Mouse (Mus musculus): ENCODE data around the gene Slc25a22. TPM values are rescaled to one million over a fixed set of nuclear protein-coding genes. Genes with fewer than 3 reads are reported as not detected.

The Slc25a22 gene
- total and polyA plus RNA-seq, 2 experiments from 2014 or later: 121 to 148 TPM

DNA sequence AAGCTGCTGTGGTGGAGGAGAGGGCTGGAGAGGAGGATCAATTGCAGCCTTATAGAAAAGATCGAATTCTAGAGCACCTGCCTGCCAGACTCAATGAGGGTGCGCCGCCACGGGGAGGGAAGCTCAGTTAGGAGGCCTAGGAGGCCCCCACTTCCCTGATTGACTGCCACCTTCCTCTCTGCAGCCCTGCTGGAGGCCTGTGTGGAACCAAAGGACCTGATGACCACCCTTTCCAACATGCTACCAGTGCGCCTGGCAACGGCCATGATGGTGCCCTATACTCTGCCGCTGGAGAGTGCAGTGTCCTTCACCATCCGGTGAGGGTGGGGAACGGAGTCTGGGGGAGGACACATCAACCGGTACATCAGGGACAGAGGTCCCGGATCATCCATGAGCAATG is 21.0 kb upstream of the Slc25a22 start:
- H3K27me3 ChIP-seq (ENCODE audit: insufficient read depth, low read length): peaks cover 30% of the 10 kb centered on the region
- peaks cover 11% of the 10 kb centered on the region for H3K4me1 ChIP-seq (ENCODE audit: insufficient read depth, low read length)
- no peak overlapping the region for H3K4me2 ChIP-seq (ENCODE audit: low read depth, low read length, poor library complexity, severe bottlenecking)
- no peak overlapping the region for H3K9ac ChIP-seq (replicated peaks; ENCODE audit: low read length, poor library complexity, severe bottlenecking)
- H3K9me3 ChIP-seq (ENCODE audit: low read length): no peaks in the 10 kb centered on the region
- ATAC-seq (ENCODE audit: low FRiP score): no peak
- 94% methylated on average over 11 of the region's 11 CpGs for WGBS
- H3K27ac ChIP-seq (ENCODE audit: low read depth, low read length): no peak overlapping the region
- H3K4me3 ChIP-seq (ENCODE audit: low read depth, low read length): no peak overlapping the region
- H3K36me3 ChIP-seq (ENCODE audit: insufficient read depth, low read length): peaks cover 28% of the 10 kb centered on the region
- DNase-seq (ENCODE audit: low spot score): no peak
- no peak for TF ChIP-seq CTCF (IDR thresholded peaks at IDR 0.05)

DNA sequence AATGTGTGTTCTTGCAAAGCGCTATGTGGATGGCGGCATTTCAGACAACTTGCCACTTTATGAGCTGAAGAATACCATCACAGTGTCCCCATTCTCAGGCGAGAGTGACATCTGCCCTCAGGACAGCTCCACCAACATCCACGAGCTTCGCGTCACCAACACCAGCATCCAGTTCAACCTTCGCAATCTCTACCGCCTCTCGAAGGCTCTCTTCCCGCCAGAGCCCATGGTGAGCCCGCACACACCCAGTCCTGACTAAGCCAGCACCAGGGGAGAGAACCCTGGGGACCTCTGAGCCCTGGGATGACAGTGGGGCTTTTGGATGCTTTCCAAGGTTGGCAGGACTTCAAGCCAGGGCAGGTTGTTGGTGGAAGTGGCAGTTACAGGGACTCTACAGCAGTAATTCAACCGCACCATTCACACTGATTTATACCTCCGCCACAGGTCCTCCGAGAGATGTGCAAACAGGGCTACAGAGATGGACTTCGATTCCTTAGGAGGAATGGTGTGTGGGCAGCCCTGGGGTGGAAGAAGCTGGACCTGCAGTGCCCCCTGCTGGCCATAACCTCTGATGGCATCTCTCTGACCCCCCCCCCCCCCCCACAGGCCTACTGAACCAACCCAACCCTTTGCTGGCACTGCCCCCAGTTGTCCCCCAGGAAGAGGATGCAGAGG is 20.4 kb upstream of the Slc25a22 start:
- peak; percentile 55 for TF ChIP-seq CTCF (IDR thresholded peaks at IDR 0.05)
- Histone ChIP-seq H3K4me3 (ENCODE audit: low read depth, low read length) (no peak overlapping the region), H3K4me1 (ENCODE audit: insufficient read depth, low read length) (peaks cover 11% of the 10 kb centered on the region), H3K4me2 (ENCODE audit: low read depth, low read length, poor library complexity, severe bottlenecking) (no peak overlapping the region), H3K9me3 (ENCODE audit: low read length) (no peaks in the 10 kb centered on the region), H3K27me3 (ENCODE audit: insufficient read depth, low read length) (peaks cover 24% of the 10 kb centered on the region), H3K27ac (ENCODE audit: low read depth, low read length) (no peak overlapping the region), H3K9ac (replicated peaks; ENCODE audit: low read length, poor library complexity, severe bottlenecking) (no peak overlapping the region), H3K36me3 (ENCODE audit: insufficient read depth, low read length) (peaks cover 28% of the 10 kb centered on the region)
- no peak for ATAC-seq (ENCODE audit: low FRiP score)
- WGBS: 76% methylated on average over 15 of the region's 15 CpGs
- no peak for DNase-seq (ENCODE audit: low spot score)

DNA sequence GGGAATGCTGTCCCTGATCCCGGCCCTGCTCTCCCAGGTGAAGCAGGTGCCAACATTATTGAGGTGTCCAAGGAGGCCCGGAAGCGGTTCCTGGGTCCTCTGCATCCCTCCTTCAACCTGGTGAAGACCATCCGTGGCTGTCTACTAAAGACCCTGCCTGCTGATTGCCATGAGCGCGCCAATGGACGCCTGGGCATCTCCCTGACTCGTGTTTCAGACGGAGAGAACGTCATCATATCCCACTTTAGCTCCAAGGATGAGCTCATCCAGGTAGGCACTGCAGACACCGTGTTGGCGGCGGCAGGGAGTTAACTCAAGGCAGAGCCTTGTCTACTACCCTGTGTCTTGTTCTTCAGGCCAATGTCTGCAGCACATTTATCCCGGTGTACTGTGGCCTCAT is 19.5 kb upstream of the Slc25a22 start:
- peaks cover 11% of the 10 kb centered on the region for H3K4me1 ChIP-seq (ENCODE audit: insufficient read depth, low read length)
- 91% methylated on average over 14 of the region's 14 CpGs for WGBS
- H3K9me3 ChIP-seq (ENCODE audit: low read length): no peaks in the 10 kb centered on the region
- no peak overlapping the region for H3K4me3 ChIP-seq (ENCODE audit: low read depth, low read length)
- DNase-seq (ENCODE audit: low spot score) (no peak), ATAC-seq (ENCODE audit: low FRiP score) (no peak)
- H3K36me3 ChIP-seq (ENCODE audit: insufficient read depth, low read length): peaks cover 29% of the 10 kb centered on the region
- no peak for TF ChIP-seq CTCF (IDR thresholded peaks at IDR 0.05)
- peaks cover 16% of the 10 kb centered on the region for H3K27me3 ChIP-seq (ENCODE audit: insufficient read depth, low read length)
- H3K27ac ChIP-seq (ENCODE audit: low read depth, low read length): no peak overlapping the region
- H3K9ac ChIP-seq (replicated peaks; ENCODE audit: low read length, poor library complexity, severe bottlenecking): no peak overlapping the region
- H3K4me2 ChIP-seq (ENCODE audit: low read depth, low read length, poor library complexity, severe bottlenecking): no peak overlapping the region

DNA sequence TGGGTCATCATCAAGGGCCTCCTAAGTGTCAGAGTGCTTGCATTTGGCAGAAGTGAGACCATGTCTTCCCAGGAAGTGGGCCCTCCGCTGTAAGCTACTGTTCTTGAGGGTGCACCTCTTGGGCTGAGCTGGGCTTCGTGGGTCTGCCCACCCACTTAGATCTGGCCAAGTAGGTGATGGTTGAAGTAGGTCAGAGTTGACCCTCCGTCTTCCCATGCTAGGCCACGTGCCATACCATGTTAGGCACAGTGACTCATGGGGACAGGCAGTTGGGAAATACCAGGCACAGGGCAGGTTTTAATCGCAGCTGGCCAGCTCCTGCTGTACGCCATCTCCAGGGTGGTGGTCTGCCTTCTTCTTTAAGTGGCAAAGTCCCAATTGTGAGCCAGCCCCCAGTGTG is 19.0 kb upstream of the Slc25a22 start:
- peaks cover 34% of the 10 kb centered on the region for H3K36me3 ChIP-seq (ENCODE audit: insufficient read depth, low read length)
- no peak for TF ChIP-seq CTCF (IDR thresholded peaks at IDR 0.05)
- 92% methylated on average over 6 of the region's 6 CpGs for WGBS
- no peak overlapping the region for H3K4me3 ChIP-seq (ENCODE audit: low read depth, low read length)
- H3K27me3 ChIP-seq (ENCODE audit: insufficient read depth, low read length): peaks cover 12% of the 10 kb centered on the region; the same call in 1 of the 2 replicates
- no peak overlapping the region for H3K4me2 ChIP-seq (ENCODE audit: low read depth, low read length, poor library complexity, severe bottlenecking)
- no peak overlapping the region for H3K9ac ChIP-seq (replicated peaks; ENCODE audit: low read length, poor library complexity, severe bottlenecking)
- no peaks in the 10 kb centered on the region for H3K9me3 ChIP-seq (ENCODE audit: low read length)
- H3K27ac ChIP-seq (ENCODE audit: low read depth, low read length): no peak overlapping the region
- H3K4me1 ChIP-seq (ENCODE audit: insufficient read depth, low read length): peaks cover 8% of the 10 kb centered on the region
- no peak for ATAC-seq (ENCODE audit: low FRiP score)
- DNase-seq (ENCODE audit: low spot score): no peak

DNA sequence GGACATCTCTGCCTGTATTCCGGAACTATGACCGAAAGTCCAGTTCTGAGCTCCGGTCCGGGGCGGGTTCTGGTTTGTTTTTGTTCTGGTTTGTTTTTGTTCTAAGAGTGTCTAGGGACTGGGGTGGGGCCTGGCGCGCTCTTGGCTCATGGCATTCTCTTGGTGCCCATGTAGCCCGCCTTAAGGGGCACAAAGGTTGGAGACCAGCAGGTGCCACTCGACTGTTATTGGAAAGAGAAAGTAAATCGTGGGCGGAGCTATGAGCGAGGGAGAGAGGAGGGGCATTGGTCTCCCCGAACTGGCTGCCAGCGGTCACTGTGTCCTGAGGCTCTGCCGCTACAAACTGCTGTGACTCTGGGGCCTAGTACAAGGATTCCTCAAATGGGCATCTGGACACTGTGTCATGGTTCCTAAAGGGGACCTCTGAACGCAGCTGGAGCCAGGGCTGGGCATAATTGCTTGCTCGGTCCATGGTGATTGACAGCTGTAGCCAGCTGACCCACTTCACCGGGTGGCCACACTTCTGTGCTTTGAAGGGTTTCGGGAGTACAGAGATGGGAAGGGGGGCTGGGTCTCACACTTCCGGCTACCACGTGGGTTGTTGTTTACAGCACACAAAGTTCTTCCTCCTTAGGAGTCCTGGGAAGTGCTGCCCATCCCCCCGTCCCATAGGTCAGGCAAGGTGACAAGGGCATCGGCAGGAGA is 18.1 kb upstream of the Slc25a22 start:
- under 1% methylated on average over 23 of the region's 23 CpGs for WGBS
- ATAC-seq (ENCODE audit: low FRiP score) (peak; percentile 25), DNase-seq (ENCODE audit: low spot score) (peak; percentile 68)
- peak overlapping the region; percentile 89 for H3K4me2 ChIP-seq (ENCODE audit: low read depth, low read length, poor library complexity, severe bottlenecking)
- TF ChIP-seq CTCF (IDR thresholded peaks at IDR 0.05): no peak
- no peaks in the 10 kb centered on the region for H3K9me3 ChIP-seq (ENCODE audit: low read length)
- peaks cover 5% of the 10 kb centered on the region; the same call in 1 of the 2 replicates for H3K4me1 ChIP-seq (ENCODE audit: insufficient read depth, low read length)
- peaks cover 3% of the 10 kb centered on the region; the same call in 1 of the 2 replicates for H3K27me3 ChIP-seq (ENCODE audit: insufficient read depth, low read length)
- peak overlapping the region; percentile 74 for H3K4me3 ChIP-seq (ENCODE audit: low read depth, low read length)
- peak overlapping the region; percentile 76 for H3K27ac ChIP-seq (ENCODE audit: low read depth, low read length)
- peaks cover 37% of the 10 kb centered on the region for H3K36me3 ChIP-seq (ENCODE audit: insufficient read depth, low read length)
- H3K9ac ChIP-seq (replicated peaks; ENCODE audit: low read length, poor library complexity, severe bottlenecking): peak overlapping the region; percentile 74

DNA sequence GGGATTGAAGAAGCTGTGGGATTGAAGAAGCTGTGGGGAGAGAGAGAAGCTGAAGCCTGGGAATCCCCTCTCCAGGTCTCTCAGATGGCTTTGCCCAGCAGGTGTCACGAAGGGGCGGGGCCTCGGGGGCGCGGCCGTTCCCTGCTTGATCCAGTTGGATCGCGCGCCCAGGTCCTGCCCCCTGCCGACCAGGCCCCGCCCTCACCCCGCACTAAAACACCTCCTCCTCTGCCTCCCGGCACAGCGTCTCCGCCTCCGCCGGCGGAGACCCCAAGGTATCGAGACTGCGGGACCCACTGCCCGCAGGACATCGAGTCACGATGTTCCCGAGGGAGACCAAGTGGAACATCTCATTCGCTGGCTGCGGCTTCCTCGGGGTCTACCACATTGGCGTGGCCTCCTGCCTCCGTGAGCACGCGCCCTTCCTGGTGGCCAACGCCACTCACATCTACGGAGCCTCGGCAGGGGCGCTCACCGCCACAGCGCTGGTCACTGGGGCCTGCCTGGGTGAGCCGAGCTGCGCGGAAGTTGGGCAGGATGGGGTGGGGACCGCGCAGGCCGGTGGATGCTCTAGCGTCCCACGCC is 17.4 kb upstream of the Slc25a22 start, which contains the start of gene Pnpla2:
Pnpla2 (plus strand) TSS at position 232 of the 585 bp plus-strand sequence.
- H3K4me2 ChIP-seq (ENCODE audit: low read depth, low read length, poor library complexity, severe bottlenecking): peak within 1 kb of the TSS; percentile 89
- peaks cover 35% of the 10 kb centered on the region for H3K36me3 ChIP-seq (ENCODE audit: insufficient read depth, low read length)
- peak; percentile 81 for ATAC-seq (ENCODE audit: low FRiP score)
- peak; percentile 45; the same call in 1 of the 2 replicates for TF ChIP-seq CTCF (IDR thresholded peaks at IDR 0.05)
- H3K27me3 ChIP-seq (ENCODE audit: insufficient read depth, low read length): no peaks in the 10 kb centered on the region
- DNase-seq (ENCODE audit: low spot score): peak; percentile 91
- peak within 1 kb of the TSS; percentile 74 for H3K9ac ChIP-seq (replicated peaks; ENCODE audit: low read length, poor library complexity, severe bottlenecking)
- H3K4me3 ChIP-seq (ENCODE audit: low read depth, low read length): peak within 1 kb of the TSS; percentile 74
- peak within 1 kb of the TSS; percentile 76 for H3K27ac ChIP-seq (ENCODE audit: low read depth, low read length)
- H3K9me3 ChIP-seq (ENCODE audit: low read length): no peaks in the 10 kb centered on the region
- H3K4me1 ChIP-seq (ENCODE audit: insufficient read depth, low read length): peaks cover 5% of the 10 kb centered on the region; the same call in 1 of the 2 replicates
- under 1% methylated on average over 42 of the region's 45 CpGs for WGBS

Data from midbrain, postnatal 0 days (tissue).